Mouse (Mus musculus) Patski (cell line): ENCODE data around the gene Slc22a8. TPM values are rescaled to one million over a fixed set of nuclear protein-coding genes. Genes with fewer than 3 reads are reported as not detected.
A peak's percentile ranks its signal among the peaks of the same experiment; 100 is the strongest.

Experiments
- ATAC-seq: fragments of 100-300 bp; one replicate; pipeline ENCODE4 v1.8.0; 2021
- CTCF ChIA-PET: fragments of 350-600 bp; sonication (Branson Sonifier 250); formaldehyde crosslinking; loops from one replicate; lab custom pipeline; 2022; ENCODE audit warnings: inconsistent platforms; lab: Charles Lee
- POLR2A ChIA-PET: fragments of 350-600 bp; sonication (Branson Sonifier 250); formaldehyde crosslinking; loops from one replicate; lab custom pipeline; 2022; ENCODE audit warnings: antibody characterized with exemption, inconsistent platforms; lab: Charles Lee
- DNase-seq: peaks from one replicate; pipeline ENCODE4 v3.0.0-alpha.2; 2011; ENCODE audit warnings: low read depth, low spot score
- H3K27me3 ChIP-seq: fragments of 371-371 bp; one replicate; pipeline ENCODE4 v1.5.1; 2021
- CTCF ChIP-seq: fragments of 100-300 bp; IDR thresholded peaks from one replicate; pipeline ENCODE4 v1.5.1; 2021
- in situ Hi-C: fragments of 300-500 bp; cut with MboI; formaldehyde crosslinking; loops from 3 replicates; pipeline ENCODE4 v1.11.1; 2018; ENCODE audit warnings: low pct_unique_long_range_greater_than_20kb, mixed read lengths
- polyA plus RNA-seq: library from polyadenylated mRNA; unstranded; gene quantifications from one replicate; pipeline ENCODE4 v1.2.3, GENCODE M21; 2021

The Slc22a8 gene
- polyA plus RNA-seq = not detected

DNA sequence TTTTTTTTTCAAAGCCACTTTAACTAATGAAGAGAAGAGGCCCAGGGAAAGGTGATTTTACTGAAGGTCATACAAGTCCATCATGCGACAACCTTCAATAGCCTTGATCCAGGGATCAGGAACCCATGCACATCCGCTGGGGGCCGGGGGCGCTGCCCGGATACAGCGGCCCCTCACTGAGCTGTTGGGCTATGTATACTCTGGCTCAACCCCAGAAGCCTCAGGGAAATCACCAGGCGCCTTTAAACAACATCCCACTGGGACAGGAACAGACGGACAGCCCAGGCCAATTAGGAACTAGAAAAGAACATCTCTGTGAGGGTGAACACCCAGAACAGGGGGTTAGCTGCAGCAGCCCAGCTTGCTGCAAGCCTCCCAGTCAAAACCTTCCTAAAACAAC lies at the start of gene Slc22a8:
Gene Slc22a8, plus strand, starts transcription at position 301 of the 400 bp plus-strand sequence.
- ChIA-PET POLR2A (no interaction called here), CTCF (interaction anchor here (1.6 kb wide), 1 partner anchor 23 kb away, joined by 4 read pairs; no protein-coding TSS in a partner anchor)
- DNase-seq (no peak), ATAC-seq (no peak)
- TF ChIP-seq CTCF = no peak
- H3K27me3 ChIP-seq = peaks cover 11% of the 10 kb centered on the region
- in situ Hi-C loops = no loop called here

DNA sequence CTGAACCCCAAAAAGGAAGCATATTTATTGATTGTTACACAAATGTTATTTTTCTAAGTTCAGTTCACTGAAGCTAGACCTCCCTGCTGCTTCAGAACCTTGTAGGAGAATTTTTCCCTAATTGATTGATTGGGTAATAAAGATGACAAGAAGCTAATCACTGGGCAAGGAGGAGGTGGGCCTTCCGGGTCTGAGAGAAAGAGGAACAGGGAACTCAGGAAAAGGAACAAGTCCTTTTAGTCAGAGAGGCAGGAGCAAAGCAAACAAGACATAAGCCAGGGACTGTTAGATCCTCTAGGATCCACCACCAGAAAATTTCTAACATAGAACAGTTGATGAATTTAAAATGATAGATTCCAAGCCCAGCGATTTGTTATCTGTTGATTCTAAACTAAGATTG lies 32.2 kb upstream of the Slc22a8 start:
- in situ Hi-C loops = no loop called here
- CTCF ChIA-PET = no interaction called here
- no peak for TF ChIP-seq CTCF

DNA sequence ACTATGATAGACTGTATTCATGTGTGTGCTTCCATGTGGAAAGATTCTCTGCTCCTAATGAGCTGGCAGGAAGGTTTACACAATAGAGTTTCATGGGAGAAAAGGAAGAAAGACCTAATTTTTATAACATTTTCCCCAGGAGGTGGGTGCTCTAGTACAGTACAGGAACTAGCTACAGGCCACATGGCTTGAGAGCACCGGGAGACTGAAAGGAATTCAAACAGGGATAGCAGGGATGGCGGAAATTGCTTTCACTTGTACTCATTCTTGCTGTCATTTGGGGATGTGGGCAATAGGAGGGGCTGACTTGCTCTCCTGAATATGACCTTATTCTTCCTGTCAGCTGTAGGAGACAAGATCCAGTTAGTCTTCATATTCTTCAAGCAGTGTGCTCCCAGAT lies 27.0 kb upstream of the Slc22a8 start:
- POLR2A ChIA-PET = no interaction called here
- CTCF ChIA-PET = interaction anchor here (1.2 kb wide), 1 partner anchor 27 kb away, joined by 3 read pairs; no protein-coding TSS in a partner anchor

More for the DNA sequence above, 32.2 kb upstream of the Slc22a8 start:
- ATAC-seq (no peak), DNase-seq (no peak)
- H3K27me3 ChIP-seq = peaks cover 45% of the 10 kb centered on the region
- POLR2A ChIA-PET = no interaction called here

DNA sequence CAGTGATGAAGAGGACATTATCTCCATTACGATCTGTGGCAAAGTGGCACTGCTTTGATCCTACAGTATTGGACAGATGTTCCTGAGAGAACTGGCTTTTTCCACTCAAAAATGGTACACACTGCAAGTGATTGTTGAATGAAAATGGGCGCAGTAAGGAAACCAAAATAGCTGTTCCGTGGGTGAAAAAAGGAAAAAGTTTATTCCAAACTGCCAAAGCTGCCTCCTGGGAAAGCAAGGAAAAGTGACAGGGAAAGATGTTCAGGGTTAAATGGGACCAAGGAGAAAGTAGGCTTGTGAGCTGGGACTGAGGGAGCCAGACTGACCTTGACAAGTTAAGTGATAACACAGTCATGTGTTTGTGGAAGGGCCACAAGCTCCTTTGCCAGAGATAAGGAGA lies 26.6 kb upstream of the Slc22a8 start:
- no peak for DNase-seq
- H3K27me3 ChIP-seq = peaks cover 38% of the 10 kb centered on the region
- in situ Hi-C loops = no loop called here
- POLR2A ChIA-PET = no interaction called here
- CTCF ChIA-PET = interaction anchor here (1.2 kb wide), 1 partner anchor 27 kb away, joined by 3 read pairs; no protein-coding TSS in a partner anchor
- no peak for ATAC-seq
- no peak for TF ChIP-seq CTCF

More for the DNA sequence above, 27.0 kb upstream of the Slc22a8 start:
- ATAC-seq (no peak), DNase-seq (no peak)
- H3K27me3 ChIP-seq = peaks cover 40% of the 10 kb centered on the region
- no peak for TF ChIP-seq CTCF
- in situ Hi-C loops = no loop called here

DNA sequence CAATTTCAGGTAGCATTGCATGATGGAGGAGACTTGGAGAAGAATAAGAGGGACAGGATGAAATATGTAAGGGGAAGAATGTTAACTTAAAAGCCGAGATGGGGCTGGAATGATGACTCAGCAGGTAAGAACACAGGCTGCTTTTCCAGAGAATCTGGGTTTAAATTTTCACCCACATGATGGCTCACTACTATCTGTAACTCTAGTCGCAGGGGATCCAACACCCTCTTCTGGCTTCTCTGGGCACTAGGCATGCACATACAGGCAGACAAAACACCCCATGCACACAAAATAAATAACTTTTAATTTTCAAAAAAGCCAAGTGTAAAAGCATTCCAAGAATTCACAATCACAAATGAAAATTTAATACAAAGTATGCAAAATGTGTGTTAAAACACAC lies 25.8 kb upstream of the Slc22a8 start:
- ATAC-seq = no peak
- in situ Hi-C loops = no loop called here
- POLR2A ChIA-PET = interaction anchor here (0.6 to 0.7 kb wide), 2 partner anchors 11 to 372 kb away, joined by 3 to 6 read pairs; no protein-coding TSS in a partner anchor
- peaks cover 35% of the 10 kb centered on the region for H3K27me3 ChIP-seq
- TF ChIP-seq CTCF = no peak
- CTCF ChIA-PET = no interaction called here
- no peak for DNase-seq

DNA sequence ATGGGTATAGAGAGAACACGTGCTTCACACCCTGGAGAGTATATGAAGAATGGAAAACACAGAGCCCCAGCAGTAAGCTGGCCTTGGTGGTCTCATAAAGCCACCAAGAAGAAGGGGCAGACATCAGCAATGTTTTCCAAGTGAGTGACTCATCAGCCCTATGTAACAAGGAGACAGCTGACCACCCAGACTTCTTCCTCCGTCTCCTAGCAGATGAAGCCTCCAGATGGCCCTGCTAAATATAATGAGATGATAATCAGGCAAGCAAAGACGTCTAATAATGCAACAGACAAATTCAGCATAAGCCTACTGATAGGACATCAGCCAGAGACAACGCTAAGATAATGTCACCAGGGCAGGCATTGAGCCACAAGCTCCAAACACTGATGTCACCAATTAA lies 25.1 kb upstream of the Slc22a8 start:
- peaks cover 33% of the 10 kb centered on the region for H3K27me3 ChIP-seq
- no peak for TF ChIP-seq CTCF
- ATAC-seq (no peak), DNase-seq (no peak)
- in situ Hi-C loops = no loop called here
- ChIA-PET CTCF (interaction anchor here (0.7 kb wide), 1 partner anchor 11 kb away, joined by 3 read pairs; no protein-coding TSS in a partner anchor), POLR2A (interaction anchor here (0.6 to 0.7 kb wide), 2 partner anchors 11 to 371 kb away, joined by 3 to 6 read pairs; no protein-coding TSS in a partner anchor)

DNA sequence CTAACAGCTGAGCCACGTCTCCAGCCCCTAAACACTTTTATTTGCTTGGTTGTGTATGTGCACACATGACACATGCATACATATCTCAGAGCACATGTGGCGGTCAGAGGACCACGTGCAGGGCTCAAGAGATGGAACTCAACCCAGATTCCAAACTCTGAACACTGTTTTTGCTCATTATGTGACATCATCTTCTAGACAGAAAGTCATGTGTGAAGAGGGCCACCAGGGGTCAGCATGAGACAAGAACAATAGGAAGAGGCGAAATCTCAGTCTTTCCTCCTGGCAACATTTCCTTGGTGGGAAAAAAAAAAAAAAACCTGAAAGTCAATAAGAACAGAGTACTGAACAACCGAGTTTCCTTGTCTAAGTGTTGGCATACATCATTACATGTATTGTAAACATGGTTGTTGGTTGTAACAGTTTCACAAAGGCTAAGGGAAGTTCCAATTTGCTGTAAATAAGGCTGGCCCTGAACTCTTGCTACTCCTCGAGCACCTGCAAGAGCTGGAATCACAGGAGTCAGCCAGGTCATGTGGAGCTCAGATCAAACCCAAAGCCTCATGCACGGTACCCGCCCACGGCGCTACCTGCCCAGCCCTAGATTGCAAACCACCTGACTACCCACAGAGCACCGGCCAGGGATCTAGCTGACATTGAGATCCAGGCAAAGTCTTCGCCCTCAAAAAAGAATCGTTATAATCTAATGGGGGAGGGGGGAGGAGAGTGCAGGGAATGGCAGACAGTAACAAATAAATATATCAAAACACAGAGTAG lies 23.8 kb upstream of the Slc22a8 start:
- TF ChIP-seq CTCF = peak; percentile 59
- ChIA-PET CTCF (interaction anchor here (0.9 to 1.4 kb wide), 2 partner anchors 23 to 116 kb away, joined by 3 to 4 read pairs; no protein-coding TSS in a partner anchor), POLR2A (interaction anchor here (0.7 kb wide), 1 partner anchor 44 kb away, joined by 3 read pairs; no protein-coding TSS in a partner anchor)
- H3K27me3 ChIP-seq = peaks cover 20% of the 10 kb centered on the region
- ATAC-seq = no peak
- in situ Hi-C loops = no loop called here
- DNase-seq = no peak

DNA sequence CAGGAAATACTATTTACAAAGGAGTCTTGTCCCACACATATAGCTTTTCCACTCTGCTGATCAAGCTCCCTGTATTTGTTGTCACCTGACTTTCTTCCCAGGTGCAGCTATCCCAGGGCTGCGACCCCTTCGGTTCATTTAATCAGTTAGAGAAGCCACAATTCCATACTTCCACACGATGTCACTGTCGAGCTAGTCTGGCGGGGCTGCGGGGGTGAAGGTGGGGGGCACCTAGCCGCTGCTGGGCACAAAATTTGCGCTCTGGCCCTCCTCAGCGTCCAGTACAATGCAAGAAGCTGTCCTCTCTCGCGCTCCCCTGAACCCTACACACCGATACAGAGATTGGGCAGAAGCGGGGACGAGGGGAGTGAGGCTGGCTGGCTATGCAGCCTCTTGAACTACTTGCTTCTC lies 21.6 kb upstream of the Slc22a8 start:
- H3K27me3 ChIP-seq = peaks cover 18% of the 10 kb centered on the region
- ChIA-PET POLR2A (no interaction called here), CTCF (no interaction called here)
- DNase-seq (no peak), ATAC-seq (no peak)
- in situ Hi-C loops = no loop called here
- TF ChIP-seq CTCF = no peak

DNA sequence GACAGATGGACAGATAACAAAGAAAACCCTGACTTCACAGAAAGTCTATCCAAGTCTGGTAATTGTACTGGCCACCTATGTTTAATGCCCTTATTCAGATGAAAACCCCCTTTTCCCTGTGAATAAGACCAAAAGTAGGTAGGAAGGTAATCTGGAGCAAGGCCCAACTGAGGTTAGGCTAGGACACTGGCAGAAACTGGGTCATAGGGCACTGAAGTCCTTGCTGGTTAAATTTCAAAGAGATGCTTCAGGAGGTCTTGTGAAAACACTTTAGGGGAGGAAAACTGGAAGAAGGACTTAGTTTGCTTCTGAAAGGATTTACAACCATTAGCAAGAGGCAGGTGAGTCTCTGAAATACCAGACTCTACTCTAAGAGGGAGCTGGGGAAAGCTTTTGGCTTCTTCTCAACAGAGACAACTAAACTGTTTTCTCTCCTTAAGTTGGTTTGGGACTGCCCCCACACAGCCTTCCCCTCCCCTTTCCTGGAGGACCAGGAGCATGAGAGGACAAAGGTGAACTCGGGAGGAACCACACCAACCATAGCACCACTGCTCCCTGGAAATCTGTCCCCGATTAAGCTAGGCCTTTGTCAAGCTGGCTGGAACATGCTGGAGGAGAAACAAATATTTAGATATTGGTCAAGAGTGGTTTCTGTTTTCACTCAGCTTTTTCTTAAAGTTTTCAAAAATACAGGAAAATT lies 20.6 kb upstream of the Slc22a8 start:
- CTCF ChIA-PET = interaction anchor here (1.2 kb wide), 1 partner anchor 112 kb away, joined by 3 read pairs; no protein-coding TSS in a partner anchor
- in situ Hi-C loops = loop anchor here (10.0 kb wide), 1 partner anchor 244 kb away; the partner anchor contains the start of gene Ttc9c

DNA sequence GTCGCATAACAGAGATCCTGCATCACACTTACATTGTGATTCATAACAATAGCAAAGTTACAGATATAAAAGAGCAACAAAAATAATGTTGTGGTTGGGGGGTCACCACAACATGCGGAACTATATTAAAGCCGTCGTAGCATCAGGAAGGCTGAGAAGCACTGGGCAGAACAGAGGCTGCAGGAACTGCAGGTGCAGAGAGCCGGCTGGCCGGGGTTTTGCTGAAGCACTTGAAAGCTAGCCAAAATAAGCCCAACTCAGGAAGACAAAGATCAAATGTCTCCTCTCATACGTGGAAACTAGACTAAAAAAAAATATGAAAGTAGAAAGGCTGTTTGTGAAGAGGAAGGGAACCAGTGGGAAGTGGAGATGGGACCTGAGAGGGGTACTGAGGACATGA lies 19.3 kb upstream of the Slc22a8 start:
- DNase-seq = no peak
- ATAC-seq = no peak
- ChIA-PET POLR2A (no interaction called here), CTCF (interaction anchor here (0.8 kb wide), 1 partner anchor 14 kb away, joined by 3 read pairs; no protein-coding TSS in a partner anchor)
- H3K27me3 ChIP-seq = peaks cover 29% of the 10 kb centered on the region
- in situ Hi-C loops = loop anchor here (10.0 kb wide), 1 partner anchor 243 kb away; the partner anchor contains the start of gene Ttc9c
- no peak for TF ChIP-seq CTCF

More for the DNA sequence above, 20.6 kb upstream of the Slc22a8 start:
- peaks cover 20% of the 10 kb centered on the region for H3K27me3 ChIP-seq
- DNase-seq (no peak), ATAC-seq (no peak)
- TF ChIP-seq CTCF = no peak
- POLR2A ChIA-PET = no interaction called here
